Mouse (Mus musculus): ENCODE data around the gene Drc3. TPM values are rescaled to one million over a fixed set of nuclear protein-coding genes. Genes with fewer than 3 reads are reported as not detected.

The Drc3 gene
- polyA plus RNA-seq (2012; rRNA removed): 62.2 and 70.2 TPM in 2 replicates

- Histone ChIP-seq H3K27ac (ENCODE audit: control insufficient read depth, insufficient read depth, low read depth, low read length) (peak within 1 kb of the TSS; percentile 73), H3K27me3 (ENCODE audit: control insufficient read depth, insufficient read depth, low read length) (no peaks in the 10 kb centered on the region), H3K36me3 (ENCODE audit: control insufficient read depth, insufficient read depth, low read length) (no peaks in the 10 kb centered on the region), H3K4me1 (ENCODE audit: control insufficient read depth, insufficient read depth, low read length) (peaks cover 8% of the 10 kb centered on the region), H3K4me3 (ENCODE audit: control insufficient read depth, low read depth, low read length) (peak within 1 kb of the TSS; percentile 90)
- TF ChIP-seq CTCF (IDR thresholded peaks at IDR 0.05; ENCODE audit: control insufficient read depth, insufficient read depth, insufficient replicate concordance, low read depth, low read length) (no peak), POLR2A (IDR thresholded peaks at IDR 0.05; ENCODE audit: control insufficient read depth, low read depth, low read length) (no peak)
Observed at GRCm38 (mm10) chr11:60352559-60353411, at the start of gene Drc3, which contains the start of gene Tom1l2. Drc3 (plus strand) TSS chr11:60353329. Tom1l2 (minus strand) TSS chr11:60352905.

GRCm38 (mm10) chr11:60303497-60303896 is 49.6 kb upstream of the Drc3 start:
- Histone ChIP-seq H3K4me1 (ENCODE audit: control insufficient read depth, insufficient read depth, low read length) (no peaks in the 10 kb centered on the region), H3K36me3 (ENCODE audit: control insufficient read depth, insufficient read depth, low read length) (no peaks in the 10 kb centered on the region), H3K27me3 (ENCODE audit: control insufficient read depth, insufficient read depth, low read length) (no peaks in the 10 kb centered on the region), H3K4me3 (ENCODE audit: control insufficient read depth, low read depth, low read length) (no peak overlapping the region), H3K27ac (ENCODE audit: control insufficient read depth, insufficient read depth, low read depth, low read length) (no peak overlapping the region)
- TF ChIP-seq CTCF (IDR thresholded peaks at IDR 0.05; ENCODE audit: control insufficient read depth, insufficient read depth, insufficient replicate concordance, low read depth, low read length) (no peak), POLR2A (IDR thresholded peaks at IDR 0.05; ENCODE audit: control insufficient read depth, low read depth, low read length) (no peak)

GRCm38 (mm10) chr11:60305611-60306010 is 47.5 kb upstream of the Drc3 start:
- no peaks in the 10 kb centered on the region for H3K4me1 ChIP-seq (ENCODE audit: control insufficient read depth, insufficient read depth, low read length)
- no peak overlapping the region for H3K27ac ChIP-seq (ENCODE audit: control insufficient read depth, insufficient read depth, low read depth, low read length)
- no peaks in the 10 kb centered on the region for H3K36me3 ChIP-seq (ENCODE audit: control insufficient read depth, insufficient read depth, low read length)
- TF ChIP-seq CTCF (IDR thresholded peaks at IDR 0.05; ENCODE audit: control insufficient read depth, insufficient read depth, insufficient replicate concordance, low read depth, low read length): no peak
- no peak for TF ChIP-seq POLR2A (IDR thresholded peaks at IDR 0.05; ENCODE audit: control insufficient read depth, low read depth, low read length)
- no peak overlapping the region for H3K4me3 ChIP-seq (ENCODE audit: control insufficient read depth, low read depth, low read length)
- H3K27me3 ChIP-seq (ENCODE audit: control insufficient read depth, insufficient read depth, low read length): no peaks in the 10 kb centered on the region

GRCm38 (mm10) chr11:60306834-60307233 is 46.3 kb upstream of the Drc3 start:
- Histone ChIP-seq H3K4me3 (ENCODE audit: control insufficient read depth, low read depth, low read length) (no peak overlapping the region), H3K4me1 (ENCODE audit: control insufficient read depth, insufficient read depth, low read length) (no peaks in the 10 kb centered on the region), H3K36me3 (ENCODE audit: control insufficient read depth, insufficient read depth, low read length) (no peaks in the 10 kb centered on the region), H3K27me3 (ENCODE audit: control insufficient read depth, insufficient read depth, low read length) (no peaks in the 10 kb centered on the region), H3K27ac (ENCODE audit: control insufficient read depth, insufficient read depth, low read depth, low read length) (no peak overlapping the region)
- TF ChIP-seq CTCF (IDR thresholded peaks at IDR 0.05; ENCODE audit: control insufficient read depth, insufficient read depth, insufficient replicate concordance, low read depth, low read length) (no peak), POLR2A (IDR thresholded peaks at IDR 0.05; ENCODE audit: control insufficient read depth, low read depth, low read length) (no peak)

GRCm38 (mm10) chr11:60307375-60307825 is 45.7 kb upstream of the Drc3 start:
- H3K27ac ChIP-seq (ENCODE audit: control insufficient read depth, insufficient read depth, low read depth, low read length): no peak overlapping the region
- TF ChIP-seq CTCF (IDR thresholded peaks at IDR 0.05; ENCODE audit: control insufficient read depth, insufficient read depth, insufficient replicate concordance, low read depth, low read length) (no peak), POLR2A (IDR thresholded peaks at IDR 0.05; ENCODE audit: control insufficient read depth, low read depth, low read length) (no peak)
- no peaks in the 10 kb centered on the region for H3K27me3 ChIP-seq (ENCODE audit: control insufficient read depth, insufficient read depth, low read length)
- no peak overlapping the region for H3K4me3 ChIP-seq (ENCODE audit: control insufficient read depth, low read depth, low read length)
- no peaks in the 10 kb centered on the region for H3K4me1 ChIP-seq (ENCODE audit: control insufficient read depth, insufficient read depth, low read length)
- H3K36me3 ChIP-seq (ENCODE audit: control insufficient read depth, insufficient read depth, low read length): no peaks in the 10 kb centered on the region

GRCm38 (mm10) chr11:60308061-60308460 is 45.1 kb upstream of the Drc3 start:
- Histone ChIP-seq H3K27me3 (ENCODE audit: control insufficient read depth, insufficient read depth, low read length) (no peaks in the 10 kb centered on the region), H3K36me3 (ENCODE audit: control insufficient read depth, insufficient read depth, low read length) (no peaks in the 10 kb centered on the region), H3K27ac (ENCODE audit: control insufficient read depth, insufficient read depth, low read depth, low read length) (no peak overlapping the region), H3K4me1 (ENCODE audit: control insufficient read depth, insufficient read depth, low read length) (no peaks in the 10 kb centered on the region), H3K4me3 (ENCODE audit: control insufficient read depth, low read depth, low read length) (no peak overlapping the region)
- no peak for TF ChIP-seq POLR2A (IDR thresholded peaks at IDR 0.05; ENCODE audit: control insufficient read depth, low read depth, low read length)
- TF ChIP-seq CTCF (IDR thresholded peaks at IDR 0.05; ENCODE audit: control insufficient read depth, insufficient read depth, insufficient replicate concordance, low read depth, low read length): no peak

GRCm38 (mm10) chr11:60308506-60309116 is 44.5 kb upstream of the Drc3 start:
- Histone ChIP-seq H3K27ac (ENCODE audit: control insufficient read depth, insufficient read depth, low read depth, low read length) (no peak overlapping the region), H3K4me1 (ENCODE audit: control insufficient read depth, insufficient read depth, low read length) (no peaks in the 10 kb centered on the region), H3K27me3 (ENCODE audit: control insufficient read depth, insufficient read depth, low read length) (no peaks in the 10 kb centered on the region), H3K36me3 (ENCODE audit: control insufficient read depth, insufficient read depth, low read length) (no peaks in the 10 kb centered on the region), H3K4me3 (ENCODE audit: control insufficient read depth, low read depth, low read length) (no peak overlapping the region)
- TF ChIP-seq POLR2A (IDR thresholded peaks at IDR 0.05; ENCODE audit: control insufficient read depth, low read depth, low read length) (no peak), CTCF (IDR thresholded peaks at IDR 0.05; ENCODE audit: control insufficient read depth, insufficient read depth, insufficient replicate concordance, low read depth, low read length) (no peak)

All from testis, adult 2 months (tissue).